Mouse (Mus musculus) cerebellum, adult 11 months (tissue): ENCODE measurements around the gene Nmur1.
A peak's percentile ranks its signal among the peaks of the same experiment; 100 is the strongest.

ENCODE experiments used
- DNase-seq: peaks from one replicate; pipeline ENCODE4 v3.0.0; 2022

Gene Nmur1

DNA sequence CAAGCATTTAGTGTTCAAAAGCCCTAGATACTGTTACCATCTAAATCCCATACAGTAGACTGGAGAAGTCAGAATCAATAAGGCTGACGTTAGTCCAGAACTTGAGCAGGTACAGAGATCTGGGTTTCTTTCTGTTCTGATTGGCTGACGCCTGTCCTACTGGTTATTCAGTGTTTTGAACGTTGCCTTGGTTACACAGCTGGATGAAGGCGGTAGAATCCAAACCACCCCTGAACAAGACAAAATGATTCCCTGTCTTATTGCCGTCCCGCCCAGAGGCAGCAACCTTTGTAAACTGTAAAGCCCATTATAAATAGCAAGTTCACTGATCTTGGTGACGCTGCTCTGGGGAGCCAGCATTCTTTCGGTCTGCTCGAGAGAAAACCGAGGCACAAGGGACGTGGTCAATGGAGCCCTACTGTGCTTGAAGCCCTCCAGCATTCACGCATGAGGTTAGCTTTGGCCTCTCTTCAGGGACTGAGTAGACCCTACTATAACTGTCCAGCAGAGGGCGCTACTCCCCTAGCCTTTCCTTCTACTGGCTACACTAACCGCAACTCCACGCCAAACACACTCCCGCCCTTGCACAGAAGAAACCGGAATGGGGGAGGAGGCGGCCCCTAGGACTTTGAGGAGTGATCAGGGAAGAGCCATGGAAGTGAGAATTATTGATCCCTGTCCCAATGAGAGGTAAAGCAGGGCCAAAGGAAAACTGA, 14.3 kb upstream of the Nmur1 start:
- DNase-seq, result peak; percentile 91

DNA sequence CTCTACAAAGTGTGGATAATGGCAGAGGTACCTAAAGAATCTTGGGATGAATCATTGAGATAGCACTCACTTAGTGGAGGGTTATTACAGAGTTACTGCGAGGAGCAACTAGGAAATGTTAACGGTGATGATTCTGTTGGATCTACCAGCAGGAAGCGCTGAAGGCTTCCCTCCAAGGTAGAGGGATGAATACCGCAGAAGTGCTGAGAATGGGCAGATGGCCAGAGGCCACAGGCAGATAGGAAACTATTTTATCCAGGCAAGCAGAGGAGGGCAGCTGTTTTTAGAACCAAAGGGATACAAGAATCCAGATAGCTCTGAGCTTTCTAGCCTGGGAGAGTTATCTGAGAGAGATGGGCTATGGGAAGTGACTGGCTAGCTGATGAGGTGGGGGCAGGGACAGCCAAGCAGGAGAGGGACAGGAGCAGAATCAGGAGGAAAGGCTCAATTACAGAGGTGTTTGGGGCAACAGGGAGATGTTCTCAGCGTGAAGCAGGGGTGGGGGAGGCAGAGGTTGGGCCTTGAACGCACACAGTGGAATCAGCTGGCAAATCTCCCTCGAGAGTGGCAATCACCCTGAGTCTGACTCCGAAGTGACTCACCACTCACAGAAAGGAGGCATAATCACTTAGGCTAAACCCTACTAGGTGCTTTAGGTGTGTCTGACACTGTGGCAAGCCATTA, 13.6 kb upstream of the Nmur1 start:
- no peak for DNase-seq

DNA sequence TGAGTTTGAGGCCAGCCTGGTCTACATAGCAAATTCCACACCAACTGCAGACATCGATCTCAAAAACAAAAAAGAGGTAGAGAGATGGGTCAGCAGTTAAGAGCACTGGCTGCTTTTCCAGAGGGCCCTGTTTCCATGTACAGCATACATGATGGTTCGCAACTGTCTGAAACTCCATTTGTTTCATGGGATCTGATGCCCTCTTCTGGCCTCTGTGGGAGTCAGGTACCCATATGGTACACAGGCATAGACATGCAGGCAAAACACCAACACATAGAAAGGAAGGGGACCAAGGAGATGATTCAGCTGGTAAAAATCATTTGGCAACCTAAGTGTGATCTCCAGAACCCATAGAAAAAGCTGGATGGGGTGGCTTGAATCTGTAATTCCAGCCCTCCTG, 12.5 kb upstream of the Nmur1 start:
- DNase-seq, result no peak

DNA sequence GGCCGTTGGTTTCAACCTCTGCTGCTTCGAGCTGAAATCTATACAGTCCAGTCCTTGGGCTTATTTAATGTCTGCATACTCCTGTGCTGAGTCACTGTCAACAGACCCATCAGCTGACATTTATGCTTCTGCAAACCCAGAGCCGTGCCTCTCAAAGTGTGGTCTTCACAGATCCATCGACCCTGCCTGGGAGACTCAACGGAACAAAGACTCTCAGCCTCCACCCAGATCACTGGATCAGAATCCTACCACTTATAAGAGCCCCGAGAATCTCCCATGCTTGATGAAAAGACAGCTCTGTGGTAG, 11.9 kb upstream of the Nmur1 start:
- no peak for DNase-seq

DNA sequence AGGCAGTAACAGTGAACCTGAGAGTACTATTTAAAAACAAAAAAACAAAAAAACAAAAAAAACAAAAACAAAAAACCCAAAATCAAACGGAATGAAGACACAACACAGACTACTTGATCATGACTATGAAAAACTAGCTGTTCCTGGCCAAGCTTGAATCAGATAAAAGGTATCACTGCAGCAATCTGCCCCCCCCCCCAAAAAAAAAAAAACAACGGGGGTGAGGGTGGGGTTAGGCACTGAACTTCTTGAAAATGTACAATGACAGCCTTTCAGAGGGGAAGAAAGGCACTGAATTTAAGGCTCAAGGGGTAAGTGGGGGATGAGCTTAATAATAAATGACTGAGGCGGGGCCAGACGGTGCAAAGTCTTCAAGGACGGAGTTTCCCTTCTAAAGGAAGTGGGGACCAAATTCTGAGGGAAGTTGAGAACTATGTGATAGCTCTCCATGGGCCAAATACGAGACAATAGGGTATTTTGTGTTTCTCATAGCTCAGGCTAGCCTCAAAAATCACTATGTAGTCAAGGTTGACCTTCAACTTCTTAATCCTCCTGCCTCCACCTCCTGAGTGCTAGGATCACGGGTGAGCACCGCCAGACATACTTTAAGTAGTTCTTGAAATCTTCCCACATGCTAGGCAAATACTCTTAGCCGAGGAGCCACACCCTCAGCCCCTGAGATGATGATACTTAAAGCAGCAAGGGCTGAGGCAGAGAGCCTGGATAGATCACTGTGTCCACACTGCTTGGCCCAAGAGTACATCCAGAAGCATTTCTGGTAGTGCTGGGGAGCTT, 11.4 kb upstream of the Nmur1 start:
- no peak for DNase-seq

DNA sequence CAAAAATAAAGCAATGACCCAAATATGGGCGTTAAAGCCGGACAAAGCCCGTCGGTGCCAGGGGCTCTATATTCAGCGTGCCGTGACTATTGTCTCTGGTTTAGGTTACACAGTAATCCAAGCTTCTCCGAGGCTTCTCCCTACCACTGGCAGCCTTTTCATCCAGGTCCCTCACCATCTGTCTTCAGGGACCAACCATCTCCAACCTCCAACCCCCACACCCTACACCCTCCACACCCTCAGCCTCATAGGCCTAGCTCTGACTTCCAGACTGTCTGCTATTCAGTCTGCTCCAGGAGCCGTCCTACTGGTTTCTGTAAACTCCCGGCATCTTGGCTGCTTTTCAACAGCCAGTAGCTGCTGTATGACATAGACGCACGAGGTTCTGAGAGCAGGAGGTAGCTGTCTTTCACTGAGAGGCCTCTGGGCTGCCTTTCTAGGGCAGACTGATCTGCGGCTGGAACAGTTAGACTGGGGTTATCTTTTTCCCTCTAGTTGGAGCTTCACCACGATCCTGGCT, 9.3 kb upstream of the Nmur1 start:
- peak; percentile 43 for DNase-seq

DNA sequence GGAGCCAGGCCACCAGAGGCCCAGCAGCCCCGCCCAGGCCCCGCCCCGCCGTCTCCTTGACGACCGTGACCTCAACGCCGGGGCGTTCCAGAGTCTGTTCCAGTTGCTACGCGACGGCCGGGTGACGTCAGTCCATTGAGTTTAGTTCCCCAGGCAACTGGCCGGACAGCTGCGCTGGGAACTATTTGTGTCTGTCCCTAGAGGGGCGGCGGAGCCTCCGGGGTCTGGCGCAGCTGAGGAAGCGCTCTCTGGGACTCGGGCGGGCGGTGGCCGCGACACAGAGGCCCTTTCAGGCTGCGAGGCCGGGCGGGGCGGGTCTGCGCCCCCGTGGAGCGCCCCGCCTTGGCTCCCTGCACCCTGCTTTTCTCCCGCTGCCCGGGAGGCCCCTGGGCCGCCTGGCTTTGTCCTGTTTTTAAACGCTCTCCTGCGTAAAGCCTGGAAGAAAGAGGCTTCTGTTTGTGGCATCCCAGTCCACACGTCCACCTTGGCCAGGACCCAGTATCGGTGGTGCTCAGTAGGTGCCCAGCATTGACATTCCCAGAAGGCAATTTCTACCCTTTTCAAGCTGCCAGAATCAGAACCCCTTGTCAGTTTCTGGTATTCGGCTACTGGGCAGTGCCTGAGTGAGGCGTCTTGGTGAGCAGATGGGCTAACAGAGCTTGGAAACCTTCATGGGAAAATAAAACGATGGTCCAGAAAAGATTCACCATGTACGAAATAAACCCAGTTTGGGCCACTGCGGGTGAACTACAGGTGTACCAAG, 8.6 kb upstream of the Nmur1 start:
- DNase-seq, result peak; percentile 92

DNA sequence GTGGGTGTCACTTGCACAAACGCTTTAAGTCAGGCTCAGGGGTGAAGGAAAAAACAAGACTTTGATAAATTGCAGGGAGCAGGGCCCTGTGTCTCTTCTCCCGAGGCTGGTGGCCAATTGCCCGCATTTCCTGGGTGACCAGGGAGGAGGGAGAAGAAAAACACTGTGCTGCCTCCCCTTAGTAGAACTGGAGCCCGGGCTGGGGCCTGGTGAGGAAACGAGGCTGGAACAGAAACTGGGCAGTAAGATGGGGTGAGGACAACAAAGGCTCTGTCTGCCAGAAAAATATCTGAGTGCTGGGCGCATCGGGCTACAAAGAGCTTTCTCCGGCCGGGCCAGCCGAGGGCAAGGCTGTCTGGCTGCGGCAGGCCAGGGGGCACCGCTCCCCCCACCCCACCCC, 8.0 kb upstream of the Nmur1 start:
- no peak for DNase-seq

DNA sequence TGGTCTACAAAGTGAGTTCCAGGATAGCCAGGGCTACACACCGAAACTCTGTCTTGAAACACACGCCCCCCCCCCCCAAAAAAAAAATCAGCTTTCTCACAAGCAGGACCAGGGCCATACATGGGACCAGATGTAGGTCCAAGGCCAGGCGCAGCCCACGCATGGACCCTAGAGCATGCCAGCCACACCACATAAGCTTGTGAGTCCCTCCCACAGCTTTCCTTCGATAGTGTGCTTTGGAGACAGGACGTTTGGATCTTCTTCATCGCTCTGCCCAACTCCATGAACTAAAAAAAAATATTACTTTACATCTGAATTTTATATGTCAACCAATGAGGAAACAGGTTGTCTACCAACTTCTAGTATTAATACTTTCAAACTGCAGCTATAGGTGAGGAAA, 7.3 kb upstream of the Nmur1 start:
- DNase-seq, result no peak

DNA sequence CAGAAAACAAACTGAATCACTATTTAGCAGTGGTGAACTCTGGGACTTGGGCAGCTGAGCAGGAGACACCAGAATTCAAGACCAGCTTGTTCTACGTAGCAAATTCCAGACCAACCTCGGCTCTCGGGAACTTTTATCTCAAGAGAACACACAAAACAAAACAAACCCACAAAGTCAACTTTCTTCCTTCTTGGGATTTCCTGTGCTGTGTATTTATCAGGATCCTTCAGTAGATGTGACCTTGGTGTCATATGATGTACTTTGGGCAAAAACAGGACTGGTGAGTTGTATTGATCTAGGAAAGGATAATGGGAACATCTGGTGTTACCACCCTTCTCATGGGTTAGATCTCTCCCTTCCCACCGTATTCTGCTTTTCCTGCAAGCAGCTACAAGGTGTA, 6.8 kb upstream of the Nmur1 start:
- no peak for DNase-seq

DNA sequence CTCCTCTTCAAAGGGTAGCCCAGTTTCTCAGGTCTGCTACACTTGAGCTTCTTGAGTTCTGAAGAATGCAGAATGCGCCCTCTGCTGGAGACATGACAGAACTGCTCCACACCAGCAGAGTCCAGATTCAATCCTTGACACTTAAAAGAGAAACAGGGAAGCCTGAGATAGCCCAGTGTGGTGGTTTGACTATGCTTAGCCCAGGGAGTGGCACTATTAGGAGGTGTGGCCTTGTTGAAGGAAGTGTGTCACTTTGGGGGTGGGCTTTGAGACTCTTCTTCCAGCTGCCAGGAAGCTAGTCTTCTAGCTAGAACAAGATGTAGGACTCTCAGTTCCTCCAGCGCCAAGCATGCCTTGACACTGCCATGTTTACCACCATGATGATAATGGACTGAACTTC, 4.0 kb upstream of the Nmur1 start:
- DNase-seq, result peak; percentile 66

DNA sequence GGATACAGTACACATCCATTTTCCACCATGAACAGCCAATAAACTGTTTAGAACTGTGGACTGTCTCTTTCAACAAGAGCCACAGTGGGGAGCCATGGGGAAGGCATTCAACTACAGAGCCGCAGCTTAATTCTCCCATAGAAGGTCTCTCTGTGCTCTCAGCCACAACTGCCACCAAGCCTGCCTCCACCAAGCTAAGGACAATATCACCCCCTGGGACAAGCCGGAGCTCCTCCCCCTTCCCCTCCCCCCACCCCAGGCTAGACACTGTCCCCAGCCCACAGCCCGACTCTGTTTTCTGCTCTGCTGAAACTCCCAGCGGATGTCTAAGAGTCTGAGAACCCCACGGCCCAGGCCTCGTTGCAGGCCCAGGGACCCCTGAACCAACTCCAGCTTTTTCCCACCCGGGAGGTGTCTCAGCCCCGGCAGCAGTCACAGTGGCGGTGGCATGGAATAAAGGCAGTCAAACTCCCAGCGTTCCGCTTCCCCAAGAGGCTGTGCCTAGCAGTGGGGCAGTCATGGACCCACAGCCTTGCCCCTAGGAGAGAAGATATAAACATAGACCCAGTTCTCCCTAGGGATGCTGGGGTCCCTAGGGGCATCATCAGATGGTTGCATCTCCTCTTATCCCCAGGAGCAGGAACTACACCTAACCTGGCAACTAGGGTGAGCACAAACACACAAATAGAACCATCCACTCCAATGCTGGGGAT, 1.0 kb downstream of the Nmur1 start:
- no peak for DNase-seq

DNA sequence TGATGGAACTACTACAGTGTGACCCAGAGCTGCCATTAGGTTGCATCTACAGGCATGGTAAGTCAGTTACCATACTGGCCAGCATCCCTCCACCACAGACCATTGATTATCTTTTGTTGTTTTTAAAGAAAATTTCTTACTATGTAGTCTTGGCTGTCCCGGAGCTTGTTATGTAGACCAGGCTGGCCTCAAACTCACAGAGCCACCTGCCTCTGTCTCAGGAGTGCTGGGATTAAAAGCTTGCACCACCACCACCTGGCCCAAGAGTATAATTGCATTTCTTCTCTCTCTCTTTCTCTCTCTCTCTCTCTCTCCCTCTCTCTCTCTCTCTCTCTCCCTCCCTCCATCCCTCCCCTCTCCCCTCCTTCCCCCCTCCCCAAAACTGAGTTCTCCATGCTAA, 1.7 kb downstream of the Nmur1 start:
- no peak for DNase-seq

DNA sequence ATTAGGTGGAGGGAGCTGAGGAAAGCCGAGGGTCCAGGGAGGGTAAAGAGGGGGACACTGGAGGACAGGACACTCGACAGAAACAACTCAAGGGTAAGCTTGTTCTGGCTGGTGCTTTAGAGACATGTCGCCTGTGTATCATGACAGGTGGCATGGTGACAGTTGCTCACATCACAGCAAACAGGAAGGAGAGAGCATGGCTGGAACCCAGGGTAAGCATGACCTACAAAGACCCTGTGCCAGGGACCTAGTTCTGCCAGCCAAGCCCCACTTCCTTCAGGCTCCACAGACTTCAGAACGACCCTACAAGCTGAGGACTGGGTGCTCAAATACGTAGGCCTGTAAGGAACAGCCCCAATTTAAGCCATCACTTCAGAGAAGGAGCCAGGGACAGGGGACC, 2.1 kb downstream of the Nmur1 start:
- no peak for DNase-seq

DNA sequence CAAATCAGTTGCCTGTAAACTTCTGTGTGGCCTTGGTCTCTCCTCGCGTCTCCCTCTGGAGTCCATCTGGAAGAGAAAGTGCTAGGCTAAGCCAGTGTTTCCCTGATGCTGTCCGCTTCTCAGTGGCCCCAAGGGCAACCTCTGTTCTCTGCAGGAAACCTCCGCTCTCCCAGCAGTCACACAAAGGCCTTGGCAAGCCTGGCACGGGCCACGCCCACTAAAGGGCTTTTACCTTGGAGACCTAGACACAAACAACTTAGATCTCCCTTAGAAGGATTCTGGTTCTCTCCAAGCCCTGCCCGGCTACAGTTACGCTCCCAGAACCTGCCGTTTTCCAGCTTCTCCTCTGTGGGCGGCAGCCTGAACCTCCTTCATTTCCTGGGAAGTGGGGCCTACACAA, 5.0 kb downstream of the Nmur1 start:
- no peak for DNase-seq

DNA sequence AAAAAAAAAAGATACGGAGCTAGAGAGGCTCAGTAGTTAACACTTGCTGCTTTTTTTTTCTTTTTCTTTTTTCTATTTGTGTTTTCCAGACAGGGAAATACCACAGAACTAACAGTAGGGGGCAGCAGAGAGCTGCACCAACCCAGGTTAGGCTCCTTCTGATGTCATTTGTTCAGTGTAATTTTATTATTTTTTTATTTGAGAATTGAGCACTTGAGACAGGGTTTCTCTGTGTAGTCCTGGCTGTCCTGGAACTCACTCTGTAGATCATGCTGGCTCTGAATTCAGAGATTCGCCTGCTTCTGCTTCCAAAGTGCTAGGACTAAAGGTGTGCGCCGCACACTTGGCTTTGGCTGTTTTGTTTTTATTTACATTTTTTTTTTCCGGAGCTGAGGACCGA, 9.7 kb downstream of the Nmur1 start:
- DNase-seq, result no peak

DNA sequence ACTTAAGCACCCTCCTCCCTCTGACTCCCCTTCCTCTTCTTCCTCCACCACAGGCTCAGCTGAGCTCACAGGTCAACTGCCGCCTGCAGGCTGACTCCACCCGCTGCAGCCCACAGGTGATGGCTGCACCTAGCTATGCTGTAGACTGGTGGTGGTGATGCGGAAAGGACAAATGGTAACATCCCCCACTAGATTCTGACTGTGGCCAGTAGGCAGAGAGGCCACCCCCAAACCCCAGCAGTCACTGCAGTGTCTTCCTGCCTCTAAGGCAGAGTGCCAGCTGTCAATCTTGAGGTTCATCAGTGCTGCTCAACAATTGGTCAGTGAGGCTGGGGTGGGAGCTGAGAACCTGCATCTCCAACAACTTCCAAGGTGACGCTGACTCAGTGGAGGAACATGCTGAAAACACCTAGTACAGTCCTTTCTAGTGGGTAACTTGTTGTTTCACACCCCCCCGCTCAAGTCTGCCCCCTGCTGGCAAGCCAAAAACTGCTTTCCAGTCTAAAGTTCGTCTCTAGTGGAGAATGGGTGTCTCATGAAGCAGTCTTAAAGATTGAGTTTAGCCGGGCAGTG, 10.3 kb downstream of the Nmur1 start:
- DNase-seq, result no peak

DNA sequence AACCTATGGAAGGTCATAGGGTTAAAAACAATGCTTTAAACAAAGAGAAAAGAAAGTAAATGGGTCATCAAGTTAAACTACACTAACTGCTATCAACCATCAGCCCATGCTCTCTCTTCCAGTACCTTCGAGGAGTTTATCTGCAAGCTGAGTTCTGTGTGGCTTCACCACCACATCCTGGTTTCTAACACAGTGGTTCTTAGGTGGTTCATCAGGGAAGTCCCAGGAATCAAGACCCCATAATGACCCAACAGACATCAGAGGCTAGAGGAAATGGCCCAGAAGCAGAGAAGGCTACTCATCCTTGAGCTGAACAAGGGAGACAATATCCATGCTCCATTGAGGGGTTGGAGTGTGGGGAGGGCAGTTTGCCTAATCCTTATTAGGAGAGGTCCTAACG, 10.9 kb downstream of the Nmur1 start:
- DNase-seq, result no peak

DNA sequence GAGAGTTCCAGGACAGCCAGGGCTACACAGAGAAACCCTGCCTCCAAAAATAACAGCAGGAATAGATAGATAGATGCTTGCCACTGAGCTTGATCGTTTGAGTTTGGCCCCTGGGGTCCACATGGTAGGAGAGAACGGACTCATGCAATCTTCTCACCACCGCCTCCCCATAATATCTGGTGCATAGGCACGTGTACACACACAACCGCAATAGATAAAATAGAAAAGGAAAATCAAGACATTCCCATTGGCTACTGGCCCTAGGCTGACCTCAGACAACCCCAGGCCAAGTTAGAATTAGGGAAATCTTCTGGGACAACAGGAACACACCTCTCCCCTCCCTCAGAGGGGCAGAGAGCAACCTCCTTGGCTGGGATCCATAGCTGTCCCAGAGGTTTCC, 11.3 kb downstream of the Nmur1 start:
- no peak for DNase-seq

DNA sequence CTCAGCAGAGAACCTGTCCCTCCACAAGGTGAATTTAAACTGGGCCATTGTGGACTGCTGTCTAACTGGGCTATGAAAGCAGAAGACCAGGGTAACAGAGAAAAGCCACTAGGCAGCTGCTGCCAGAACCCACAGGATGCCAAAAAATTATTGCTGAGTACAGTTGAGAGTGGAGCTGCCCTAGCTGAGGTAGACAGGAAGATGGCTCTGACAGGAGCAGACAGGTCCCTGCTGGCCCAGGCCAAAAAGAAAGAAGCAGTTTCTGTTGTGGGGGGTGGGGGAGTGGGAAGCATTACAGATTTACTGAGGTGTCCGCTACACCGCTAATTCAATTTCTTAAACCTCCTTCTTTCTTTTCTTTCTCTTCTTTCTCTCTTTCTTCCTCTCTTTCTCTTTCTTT, 16.6 kb downstream of the Nmur1 start:
- DNase-seq, result no peak

DNA sequence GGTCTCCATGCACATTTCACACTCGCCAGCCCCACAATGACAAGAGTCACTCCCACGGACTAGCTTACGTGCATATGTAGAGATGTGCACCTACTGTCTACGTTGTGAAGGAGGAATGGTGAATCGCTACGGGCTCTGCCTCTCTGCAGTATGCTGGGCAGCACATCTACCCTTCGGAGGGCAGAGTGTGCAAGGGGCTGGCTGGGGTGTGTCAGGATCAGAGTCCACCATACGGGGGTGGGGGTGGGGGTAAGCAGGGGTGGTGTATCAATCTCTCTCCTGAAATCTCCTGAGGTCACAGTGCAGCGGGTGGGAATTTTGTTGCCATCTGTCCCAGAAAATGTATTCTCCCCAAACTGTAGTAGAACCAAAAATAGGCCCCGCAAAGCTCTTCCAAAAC, 17.5 kb downstream of the Nmur1 start:
- no peak for DNase-seq

DNA sequence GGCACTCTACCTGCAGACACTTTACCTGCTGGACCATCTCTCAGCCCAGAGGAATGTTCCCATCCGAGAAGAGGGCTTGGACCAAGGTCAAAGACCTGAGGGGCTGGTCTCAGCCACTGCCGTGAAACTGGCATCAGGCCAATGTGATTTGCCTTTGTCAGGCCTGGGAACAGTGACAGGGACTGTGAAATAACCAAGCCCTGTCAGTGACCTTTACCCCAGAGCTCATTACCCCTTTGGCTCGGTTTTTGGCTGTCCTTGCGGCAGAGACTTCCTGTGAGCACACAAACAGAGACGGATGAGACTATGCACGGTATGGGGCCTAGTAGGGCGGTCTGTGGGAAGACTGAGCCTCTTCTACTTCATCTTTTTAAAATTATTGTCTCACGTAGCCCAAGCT, 19.1 kb downstream of the Nmur1 start:
- DNase-seq, result no peak
